Comparison of ENCODE assay signal across 28 mouse cellular contexts in the genomic region with DNA sequence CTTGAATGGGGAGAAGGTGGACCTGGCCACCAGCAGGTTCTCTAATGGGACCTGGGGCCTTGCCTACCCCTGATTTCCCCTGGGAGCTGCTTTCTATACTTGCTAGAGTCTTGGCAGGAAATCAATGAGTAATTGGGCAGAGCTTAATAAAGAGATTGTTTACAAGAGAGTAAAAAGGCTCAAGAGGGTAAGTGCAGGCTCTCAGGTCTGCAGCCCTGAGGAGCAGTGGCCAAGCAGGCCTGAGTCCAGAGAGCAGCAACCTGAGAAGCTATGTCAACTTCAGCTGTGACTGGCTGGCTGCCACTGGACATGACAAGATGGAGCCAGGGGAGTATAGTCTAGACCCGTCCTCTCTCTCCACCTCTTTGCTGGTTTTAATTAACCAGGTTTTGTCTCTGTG. TPM values are rescaled to one million over a fixed set of nuclear protein-coding genes. Genes with fewer than 3 reads are reported as not detected.
DNase-seq lines count a peak whose midpoint lies in the region; TF ChIP-seq lines count a peak whose summit lies in the region.
"Had no signal": no experiment of that assay in that cellular context is flagged by ENCODE, and none has a peak within 500 bp of the region (broad histone marks: within the 10 kb centered on the region; RNA-seq: fewer than 3 reads in every experiment).

No protein-coding gene starts in this region.

- no peaks in the 10 kb centered on the region for H3K36me3 ChIP-seq in heart, adult 2 months (ENCODE audit: control insufficient read depth, insufficient read depth, low read length)
- H3K36me3 ChIP-seq: embryonic facial prominence, embryonic 12.5 days; G1E; heart, embryonic 12.5 days; hindbrain, embryonic 12.5 days; liver, embryonic 12.5 days had no signal

- H3K9ac ChIP-seq in heart, adult 2 months (ENCODE audit: low read depth, low read length), result no peak overlapping the region
- H3K9ac ChIP-seq: embryonic facial prominence, embryonic 12.5 days; heart, embryonic 12.5 days; hindbrain, embryonic 12.5 days; liver, embryonic 12.5 days had no signal

- no peak for TF ChIP-seq POLR2A in heart, adult 2 months (IDR thresholded peaks at IDR 0.05; ENCODE audit: insufficient read depth, low read depth, low read length)

- no peak for TF ChIP-seq EP300 in heart, adult 2 months (IDR thresholded peaks at IDR 0.05; ENCODE audit: insufficient read depth, low read depth, low read length)

- TF ChIP-seq CTCF in heart, adult 2 months (IDR thresholded peaks at IDR 0.05), result no peak

- WGBS in heart, adult 2 months, result 41% methylated on average over 1 of the region's 1 CpGs

- DNase-seq in adrenal gland, postnatal 10 days, result peak; percentile 47
- no peak for DNase-seq in adrenal gland, adult 8-10 months
- no peak for DNase-seq in heart, adult 2 months
- DNase-seq in heart, adult 11 months, result no peak
- peak; percentile 54 for DNase-seq in lung, postnatal 36 days
- no peak for DNase-seq in lung, postnatal 14 days
- peak; percentile 75 for DNase-seq in skeletal muscle tissue, adult 2 months (ENCODE audit: low read depth, low spot score)
- no peak for DNase-seq in cerebellum, postnatal 14 days
- DNase-seq: cerebellum, adult 2 months; heart, postnatal 14 days; kidney, adult 8-10 months; kidney, postnatal 36 days; layer of hippocampus, adult 9-11 months; right cerebral cortex, postnatal 25 days; thymus, adult 2 months had no signal

- intact Hi-C loops in heart, adult 2 months (cut with DNase I), result loop anchor here (10.0 kb wide), 1 partner anchor 598 kb away; no protein-coding TSS in a partner anchor

- H3K4me1 ChIP-seq in heart, adult 2 months (ENCODE audit: control insufficient read depth, insufficient read depth, low read length), result peaks cover 6% of the 10 kb centered on the region

- H3K27ac ChIP-seq in heart, adult 2 months, result peak overlapping the region; percentile 12; the same call in 1 of the 2 replicates
- H3K27ac ChIP-seq: embryonic facial prominence, embryonic 12.5 days; hindbrain, embryonic 12.5 days; liver, embryonic 12.5 days had no signal

- no peaks in the 10 kb centered on the region for H3K79me2 ChIP-seq in heart, adult 2 months (replicated peaks; ENCODE audit: control insufficient read depth, insufficient read depth, low read length)

- no peak overlapping the region for H3K4me3 ChIP-seq in heart, adult 2 months
- H3K4me3 ChIP-seq: embryonic facial prominence, embryonic 12.5 days; heart, embryonic 12.5 days; hindbrain, embryonic 12.5 days; liver, embryonic 12.5 days; megakaryocyte, embryonic 14.5 days had no signal

- H3K27me3 ChIP-seq in heart, adult 2 months (ENCODE audit: control insufficient read depth, insufficient read depth, low read length), result no peaks in the 10 kb centered on the region
- H3K27me3 ChIP-seq: embryonic facial prominence, embryonic 12.5 days; hindbrain, embryonic 12.5 days had no signal

RNA-seq across cellular contexts. Expression of gene Mt1, which starts 14.0 kb away (rescaled TPM):
- 100 to 1,000 TPM; 147 to 449 TPM for total RNA-seq in adrenal gland, postnatal 10 days (2021)
- 100 to 1,000 TPM; 179 to 332 (median 286) TPM for total RNA-seq in adrenal gland, adult 8-10 months (2022)
- 100 to 1,000 TPM; 279 to 438 TPM for total RNA-seq in heart, adult 2 months (2021)
- polyA plus RNA-seq in heart, adult 2 months (2012; rRNA removed), result 420 and 727 TPM in 2 replicates

RNA-seq across cellular contexts. Expression of gene Mt2, which starts 20.5 kb away (rescaled TPM):
- 100 to 1,000 TPM in 1 of 2 experiments, 10 to 100 TPM in 1; 67.8 to 348 TPM for total RNA-seq in adrenal gland, postnatal 10 days (2021)
- 100 to 1,000 TPM; 120 to 244 (median 215) TPM for total RNA-seq in adrenal gland, adult 8-10 months (2022)
- total RNA-seq in heart, adult 2 months (2021), result 10 to 100 TPM; 51.8 to 74.4 TPM
- polyA plus RNA-seq in heart, adult 2 months (2012; rRNA removed), result 15.6 and 32.2 TPM in 2 replicates
- total RNA-seq: neutrophil, adult 5-6 weeks had no signal

RNA-seq across cellular contexts. Expression of gene Nup93, which starts 21.4 kb away (rescaled TPM):
- 10 to 100 TPM; 17.3 to 21.1 TPM for total RNA-seq in adrenal gland, postnatal 10 days (2021)
- 10 to 100 TPM; 14.4 to 19.4 (median 17.0) TPM for total RNA-seq in adrenal gland, adult 8-10 months (2022)
- total RNA-seq in heart, adult 2 months (2021), result 10 to 100 TPM; 13.7 to 15.5 TPM
- polyA plus RNA-seq in heart, adult 2 months (2012; rRNA removed), result 11.7 and 18.4 TPM in 2 replicates

RNA-seq across cellular contexts. Expression of gene Mt3, which starts 40.5 kb away (rescaled TPM):
- total RNA-seq in adrenal gland, postnatal 10 days (2021), result 10 to 100 TPM in 1 of 2 experiments, 1 to 10 TPM in 1; 7.6 to 11.1 TPM
- total RNA-seq in adrenal gland, adult 8-10 months (2022), result 10 to 100 TPM in 2 of 4 experiments, 1 to 10 TPM in 2; 7.4 to 11.2 (median 9.6) TPM
- total RNA-seq in heart, adult 2 months (2021), result 1 to 10 TPM; 2.9 to 3.8 TPM
- 3.5 and 6.1 TPM in 2 replicates for polyA plus RNA-seq in heart, adult 2 months (2012; rRNA removed)
- total RNA-seq: G1E; neutrophil, adult 5-6 weeks had no signal
- polyA plus RNA-seq: G1E had no signal

RNA-seq across cellular contexts. Expression of gene Mt4, which starts 55.9 kb away (rescaled TPM):
- total RNA-seq in adrenal gland, postnatal 10 days (2021), result not detected
- not detected for total RNA-seq in adrenal gland, adult 8-10 months (2022)
- total RNA-seq in heart, adult 2 months (2021), result not detected
- not detected in 2 replicates for polyA plus RNA-seq in heart, adult 2 months (2012; rRNA removed)
- total RNA-seq: adrenal gland, postnatal 4 days; G1E; heart, postnatal 14 days; left cerebral cortex, adult 8-10 months; midbrain, postnatal 0 days; neutrophil, adult 5-6 weeks had no signal
- polyA plus RNA-seq: cerebellum, adult 2 months; embryonic facial prominence, embryonic 12.5 days; G1E; gonadal fat pad, adult 2 months; heart, embryonic 12.5 days; hindbrain, embryonic 12.5 days; limb, embryonic 11.5 days; liver, embryonic 12.5 days; lung, embryonic 16.5 days; midbrain, postnatal 0 days had no signal

Comparison
In these comparisons a context has a peak if more than half of its experiments do, and no peak if none do; other contexts are left out.
1. DNase-seq: peak in adrenal gland, postnatal 10 days (single experiment), lung, postnatal 36 days (single experiment) and skeletal muscle tissue, adult 2 months (single experiment); none in adrenal gland, adult 8-10 months (single experiment), heart, adult 2 months (0 of 2), heart, adult 11 months (single experiment), lung, postnatal 14 days (single experiment) and cerebellum, postnatal 14 days (0 of 2).